Mouse (Mus musculus) embryo, embryonic 11.5 days (tissue): ENCODE results near the gene Srgn.
A peak's percentile ranks its signal among the peaks of the same experiment; 100 is the strongest.

ENCODE experiments used
- DNase-seq: peaks from one replicate; pipeline ENCODE4 v3.0.0-alpha.2; 2012; ENCODE audit warnings: low read depth, low spot score

The Srgn gene

DNA sequence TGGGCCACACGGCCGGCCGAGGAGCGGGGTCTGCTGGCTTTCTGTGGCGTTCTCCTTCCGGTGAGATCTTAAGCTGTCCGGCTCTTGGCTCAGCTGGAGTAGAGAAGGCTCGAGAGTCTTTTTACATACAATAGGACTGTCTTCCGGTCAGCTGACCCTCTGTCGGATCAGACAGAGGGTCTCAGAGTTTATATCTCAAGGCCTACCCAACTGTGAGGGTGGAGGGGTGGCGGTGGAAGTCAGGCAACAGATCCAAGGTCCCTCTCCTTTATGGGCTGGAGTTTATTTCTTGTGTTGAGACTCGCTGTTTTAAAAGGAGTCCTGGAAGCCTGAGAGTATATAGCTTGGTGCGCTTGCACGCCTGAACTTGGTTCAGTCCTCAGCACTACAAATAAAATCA is at the start of gene Srgn:
TSS of gene Srgn (minus strand) at position 101 of the 400 bp plus-strand sequence.
- no peak for DNase-seq

DNA sequence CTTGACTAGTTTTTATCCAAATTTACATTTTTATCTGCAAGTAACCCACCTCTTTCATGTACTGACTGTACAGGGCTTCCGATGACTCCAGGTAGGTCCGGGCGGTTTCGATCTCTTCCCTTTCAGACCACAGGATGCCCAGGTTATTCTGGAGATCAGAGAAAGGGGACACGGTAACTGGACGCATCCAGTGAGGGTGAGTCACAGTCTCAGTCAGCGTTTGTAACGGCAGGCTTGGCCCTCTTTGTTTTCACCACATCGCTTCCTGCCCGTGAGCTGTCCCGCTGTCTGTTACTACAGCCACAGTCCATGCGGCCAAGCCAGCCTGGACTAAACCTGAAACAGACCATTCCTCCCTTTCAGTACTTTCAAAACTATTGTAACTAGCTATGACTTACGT is 47.8 kb upstream of the Srgn start:
- DNase-seq: no peak

GRCm38 (mm10) chr10:62570126-62570871 is 43.0 kb upstream of the Srgn start:
- no peak for DNase-seq

GRCm38 (mm10) chr10:62568861-62569260 is 41.6 kb upstream of the Srgn start:
- no peak for DNase-seq

DNA sequence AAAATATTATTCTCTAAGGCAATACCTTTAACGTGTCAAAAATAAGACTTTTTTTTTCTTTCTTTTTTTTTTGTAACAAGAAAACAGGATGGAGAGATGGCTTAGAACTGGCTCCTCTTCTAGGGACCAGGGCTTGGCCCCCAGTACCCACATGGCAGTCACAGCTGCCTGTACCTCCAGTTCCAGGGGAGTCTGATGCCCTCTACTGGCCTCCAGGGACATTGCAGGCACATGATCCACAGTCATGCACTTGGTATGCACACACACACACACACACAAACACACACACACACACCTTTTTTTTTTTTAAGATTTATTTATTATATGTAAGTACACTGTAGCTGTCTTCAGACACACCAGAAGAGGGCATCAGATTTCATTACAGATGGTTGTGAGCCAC is 30.5 kb upstream of the Srgn start:
- no peak for DNase-seq

DNA sequence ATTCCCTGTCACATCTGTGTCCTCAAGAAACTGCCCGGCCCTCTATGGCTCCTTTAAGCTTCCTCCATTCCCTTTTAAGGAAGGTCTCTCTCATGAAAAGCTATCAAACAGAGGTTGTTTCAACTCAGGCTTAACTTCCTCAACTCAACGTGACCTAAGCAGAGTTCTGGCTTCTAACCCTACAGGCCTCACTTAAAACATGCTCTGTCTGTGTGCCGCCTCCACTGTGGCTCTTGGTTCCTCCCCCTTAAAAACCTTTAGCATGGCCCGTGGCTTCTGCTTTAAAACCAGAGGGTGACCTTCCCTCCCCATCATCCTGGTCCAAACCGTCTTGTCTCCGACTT is 29.3 kb upstream of the Srgn start:
- no peak for DNase-seq

- DNase-seq: no peak
Observed at GRCm38 (mm10) chr10:62555705-62556557, 28.7 kb upstream of the Srgn start.

DNA sequence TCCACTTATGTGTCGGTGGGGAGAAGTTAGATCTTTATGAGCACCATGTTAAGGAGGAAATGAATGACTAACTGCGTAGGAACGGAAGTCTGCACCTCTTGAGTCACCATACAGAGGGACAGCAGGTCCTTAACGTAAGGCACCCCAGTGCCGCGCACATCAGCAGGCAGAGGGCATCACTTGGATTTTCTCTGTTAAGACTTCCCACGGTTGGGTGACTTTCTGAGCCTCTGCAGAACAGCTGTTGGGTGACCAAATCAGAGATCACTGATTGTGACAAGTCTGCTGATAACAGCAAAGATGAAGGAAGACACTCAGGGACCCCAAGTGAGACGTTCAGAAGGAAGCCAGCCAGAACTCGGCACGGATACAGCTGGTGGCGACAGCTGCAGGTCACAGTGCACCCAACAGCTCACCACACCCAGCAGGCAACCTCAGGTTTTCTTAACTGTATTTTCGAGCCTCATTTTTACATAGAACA is 26.4 kb upstream of the Srgn start:
- DNase-seq: no peak

- no peak for DNase-seq
Observed at GRCm38 (mm10) chr10:62550787-62551300, 23.6 kb upstream of the Srgn start.

GRCm38 (mm10) chr10:62549523-62550166 is 22.4 kb upstream of the Srgn start:
- DNase-seq: peak; percentile 53

- DNase-seq: no peak
Observed at GRCm38 (mm10) chr10:62546441-62546840, 19.2 kb upstream of the Srgn start.

- DNase-seq: no peak
Observed at GRCm38 (mm10) chr10:62545759-62546158, 18.5 kb upstream of the Srgn start.

DNA sequence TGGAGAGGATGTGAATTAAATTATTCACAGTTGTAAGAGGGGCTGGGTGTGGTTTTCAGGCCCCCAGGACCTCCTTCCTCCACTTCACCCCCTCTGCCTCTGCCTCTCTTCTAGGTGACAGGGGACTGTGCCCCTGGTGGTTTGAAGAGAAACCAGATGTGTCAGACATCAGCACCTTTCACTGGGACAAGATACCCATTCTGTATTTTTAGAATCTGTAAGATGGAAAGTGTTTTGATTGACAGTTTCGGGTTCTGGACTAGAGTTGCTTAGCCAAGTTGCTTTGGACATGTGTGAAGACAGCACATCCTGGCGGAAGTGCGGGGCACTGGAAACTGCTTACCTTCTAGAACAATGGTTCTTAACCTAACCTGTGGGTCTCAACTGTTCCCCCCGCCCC is 17.1 kb upstream of the Srgn start:
- DNase-seq: no peak

DNA sequence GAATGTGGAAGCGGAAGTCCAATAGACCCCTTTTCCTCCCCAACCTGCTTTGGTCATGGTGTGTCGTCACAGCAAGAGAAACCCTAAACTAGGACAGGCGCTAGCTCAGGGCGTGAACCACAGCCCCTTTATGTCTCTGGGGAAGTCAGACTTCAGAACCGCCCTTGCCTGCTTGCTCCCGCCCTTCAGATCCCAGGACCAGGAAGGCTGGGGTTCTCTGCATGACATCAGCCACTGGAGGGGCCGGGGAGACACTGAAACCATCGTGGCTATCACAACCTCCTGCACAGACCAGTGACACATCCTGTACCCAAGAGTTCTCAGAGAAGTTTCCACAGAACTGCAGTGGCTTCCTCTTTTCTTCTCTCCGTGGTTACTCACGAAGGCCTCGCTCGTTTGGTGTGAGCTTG is 16.2 kb upstream of the Srgn start:
- DNase-seq: no peak

DNA sequence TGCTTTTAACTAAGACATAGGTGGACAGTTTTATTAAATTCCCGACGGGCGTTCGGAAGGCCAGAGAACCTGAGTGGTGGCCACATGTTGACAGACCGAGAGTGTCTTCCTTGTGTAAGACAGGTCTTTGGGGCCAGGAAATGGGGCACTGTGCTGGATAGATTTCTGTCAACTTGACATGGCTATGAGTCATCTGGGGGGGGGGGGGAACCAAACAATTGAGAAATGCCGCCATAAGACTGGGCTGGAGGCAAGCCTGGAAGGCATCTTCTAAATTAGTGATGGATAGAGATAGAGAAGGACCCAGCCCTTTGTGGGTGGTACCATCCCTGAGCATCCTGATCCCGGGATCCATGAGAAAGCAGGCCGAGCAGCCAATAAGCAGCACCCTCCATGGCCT is 15.7 kb upstream of the Srgn start:
- DNase-seq: no peak

DNA sequence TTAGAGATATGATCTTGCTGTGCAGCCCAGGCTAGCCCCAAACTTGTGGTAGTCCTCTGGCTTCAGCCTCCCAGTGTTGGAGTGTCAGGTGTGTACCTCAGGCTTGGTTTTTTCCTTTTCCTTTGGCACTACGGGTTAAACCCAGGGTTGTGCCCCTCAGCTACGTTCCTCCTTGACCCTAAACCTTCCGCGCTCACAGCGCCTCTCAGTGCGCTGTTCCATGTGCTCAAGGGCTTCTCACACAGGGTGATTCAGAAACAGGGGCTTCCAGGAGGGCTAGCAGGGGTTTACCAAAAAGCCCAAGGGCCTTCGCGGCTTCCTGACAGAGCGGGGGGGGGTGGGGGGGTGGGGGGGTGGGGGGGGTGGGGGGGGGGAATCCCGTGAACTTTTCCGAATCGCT is 15.3 kb upstream of the Srgn start:
- no peak for DNase-seq

GRCm38 (mm10) chr10:62541499-62541898 is 14.2 kb upstream of the Srgn start:
- no peak for DNase-seq

DNA sequence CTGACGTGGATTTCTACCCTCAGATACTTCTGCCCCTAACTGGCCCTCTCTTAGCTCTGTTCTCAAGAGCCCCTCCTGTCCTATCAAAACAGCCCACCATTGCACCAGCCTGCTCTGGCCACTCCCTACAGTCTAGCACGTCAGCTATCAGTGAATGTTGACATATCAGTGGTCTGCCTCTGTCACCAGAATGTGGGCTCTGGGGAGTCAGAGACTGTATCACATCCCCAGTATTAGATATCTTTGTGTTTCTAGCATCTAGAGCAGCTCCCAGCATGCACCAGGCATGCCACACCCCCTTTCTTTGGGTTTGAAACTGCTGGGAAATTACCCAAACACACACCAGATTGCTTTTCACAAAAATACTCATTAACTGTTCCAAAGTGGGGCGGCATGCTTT is 13.5 kb upstream of the Srgn start:
- no peak for DNase-seq

DNA sequence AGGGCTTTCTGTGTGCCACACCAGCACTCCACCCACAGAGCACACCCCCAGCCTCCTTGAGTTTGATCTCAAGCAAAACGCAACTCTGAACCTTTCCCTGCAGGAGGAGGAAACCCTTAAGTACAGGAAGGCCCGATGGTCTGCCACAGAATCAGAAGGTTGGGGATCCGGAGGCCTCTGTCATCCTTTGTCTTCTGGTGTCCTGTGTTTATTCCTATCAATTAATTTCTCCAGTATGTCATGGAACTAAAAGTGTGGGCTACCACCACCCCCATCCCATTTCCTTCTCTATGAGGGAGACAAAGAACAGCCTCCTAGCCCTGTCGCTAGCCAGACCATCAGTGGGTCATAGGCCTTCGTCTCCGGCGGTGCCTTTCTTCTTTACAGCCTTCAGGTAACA is 7.3 kb upstream of the Srgn start:
- DNase-seq: no peak

DNA sequence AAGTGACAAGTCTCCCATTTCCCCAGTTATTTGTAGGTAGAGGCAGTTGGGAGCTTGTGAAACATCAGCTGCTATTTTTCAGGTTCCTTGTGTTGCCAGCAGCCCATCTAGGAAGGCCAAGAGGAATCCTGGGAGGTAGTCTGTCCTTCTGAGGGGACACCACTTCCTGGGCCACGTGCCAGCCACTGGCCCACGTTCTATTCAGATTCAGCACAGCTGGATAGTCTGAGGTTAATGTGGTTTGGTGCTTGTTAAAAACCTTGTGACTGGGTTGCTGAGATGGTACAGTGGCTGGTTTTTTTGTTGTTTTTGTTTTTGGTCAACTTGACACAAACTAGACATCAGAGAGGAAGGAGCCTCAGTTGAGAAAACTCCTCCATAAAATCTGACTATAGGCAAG is 5.6 kb upstream of the Srgn start:
- DNase-seq: no peak

GRCm38 (mm10) chr10:62530183-62530582 is 2.9 kb upstream of the Srgn start:
- DNase-seq: no peak

DNA sequence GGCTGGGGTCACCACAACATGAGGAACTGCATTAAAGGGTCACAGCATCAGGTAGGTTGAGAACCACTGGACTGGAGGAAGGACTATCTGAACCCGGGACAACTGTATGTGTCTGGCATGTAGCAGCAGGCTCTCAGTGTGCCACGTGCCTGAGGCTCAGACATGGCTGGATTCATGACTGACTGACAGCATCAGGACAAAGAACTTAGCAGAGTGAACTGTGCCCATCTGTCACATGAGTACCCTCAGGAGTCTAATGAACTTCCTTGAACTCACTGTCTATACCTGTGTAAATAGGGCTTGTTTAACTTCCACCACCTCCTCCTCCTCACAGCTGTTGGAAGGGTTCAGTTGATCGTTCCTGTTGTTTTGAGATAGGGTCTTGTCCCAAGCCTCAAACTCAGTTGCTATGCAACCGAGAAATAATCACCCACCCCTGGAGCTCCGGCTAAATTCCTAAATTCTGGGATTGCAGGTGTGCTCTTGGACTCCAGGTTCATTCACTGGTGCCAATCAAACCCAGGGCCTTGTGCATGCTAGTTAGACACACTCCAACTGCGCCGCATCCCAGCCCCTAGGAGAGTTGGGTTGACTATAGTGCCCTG is 4.8 kb downstream of the Srgn start:
- DNase-seq: no peak
